Mouse (Mus musculus) liver, embryonic 14.5 days (tissue): ENCODE data around the gene Plagl1. TPM values are rescaled to one million over a fixed set of nuclear protein-coding genes. Genes with fewer than 3 reads are reported as not detected.
"Not testable (repeated sequence)": the region's sequence is repeated elsewhere in the genome, so short reads cannot be mapped to it uniquely, and the experiment has no call there.

Source experiments
- ATAC-seq: fragments of 200-750 bp; cut with Nextera tagmentation; 2 replicates; pipeline ENCODE4 v1.8.0; 2017; ENCODE audit warnings: moderate number of reproducible peaks, mild to moderate bottlenecking, moderate library complexity; ENCODE audit not compliant: insufficient read depth
- DNase-seq, 3 experiments: peaks; one replicate each; pipeline ENCODE4 v3.0.0-alpha.2; 2012 to 2013; ENCODE audit warnings: low read depth in 3 of 3, low spot score in 3 of 3
- H3K27ac ChIP-seq: fragments of 300-500 bp; sonication (generic); 2 replicates; pipeline ENCODE4 v1.5.1; 2014; ENCODE audit warnings: moderate library complexity, mild to moderate bottlenecking, control low read depth, inconsistent platforms
- H3K27me3 ChIP-seq: fragments of 300-500 bp; sonication (generic); 2 replicates; pipeline ENCODE4 v1.6.1; 2014; ENCODE audit warnings: mild to moderate bottlenecking, low read length, moderate library complexity; ENCODE audit not compliant: control insufficient read depth, insufficient read depth
- H3K36me3 ChIP-seq: fragments of 300-500 bp; sonication (generic); replicated peaks from 2 replicates; pipeline ENCODE4 v1.6.1; 2014; ENCODE audit warnings: low read depth; ENCODE audit not compliant: control insufficient read depth, insufficient read depth
- H3K4me1 ChIP-seq, 2 experiments: fragments of 200-500 bp in 1 of 2; fragments of 300-500 bp in 1 of 2; sonication (generic) in 1 of 2; replicated peaks; 2 replicates each; pipeline ENCODE4 v1.6.1; 2012 to 2014; ENCODE audit warnings: antibody characterized with exemption in 1 of 2, inconsistent platforms in 1 of 2, low read length in 1 of 2; ENCODE audit not compliant: control insufficient read depth in 2 of 2, insufficient read depth in 2 of 2
- H3K4me2 ChIP-seq: fragments of 300-500 bp; sonication (generic); 2 replicates; pipeline ENCODE4 v1.6.1; 2014; ENCODE audit warnings: low read depth, mild to moderate bottlenecking, control low read depth, moderate library complexity
- H3K4me3 ChIP-seq, 2 experiments: fragments of 200-500 bp in 1 of 2; fragments of 300-500 bp in 1 of 2; sonication (generic) in 1 of 2; 2 replicates each; pipeline ENCODE4 v1.5.1; 2012 to 2014; ENCODE audit warnings: low read depth in 2 of 2, low read length in 2 of 2, mild to moderate bottlenecking in 2 of 2, control low read depth in 1 of 2, inconsistent platforms in 1 of 2, moderate library complexity in 1 of 2; ENCODE audit not compliant: insufficient read depth in 1 of 2
- H3K9ac ChIP-seq: fragments of 300-500 bp; sonication (generic); replicated peaks from 2 replicates; pipeline ENCODE4 v1.6.1; 2014; ENCODE audit warnings: mild to moderate bottlenecking, control low read depth, moderate library complexity
- H3K9me3 ChIP-seq: fragments of 300-500 bp; sonication (generic); 2 replicates; pipeline ENCODE4 v1.6.1; 2016; ENCODE audit warnings: low read length, mixed read lengths; ENCODE audit not compliant: control insufficient read depth
- CTCF ChIP-seq: IDR thresholded peaks from 2 replicates; pipeline ENCODE4 v1.5.1; 2016; ENCODE audit warnings: antibody characterized with exemption, low read depth, control low read depth
- EP300 ChIP-seq: IDR thresholded peaks from 2 replicates; pipeline ENCODE4 v1.6.1; 2016; ENCODE audit warnings: antibody characterized with exemption, low read depth
- WGBS: fragments of 180-500 bp; shearing (Covaris S2); extraction: QIAGEN DNeasy Blood & Tissue Kit; methylation state at CpG from one replicate; pipeline ENCODE4 v1.1.7; 2014; ENCODE audit not compliant: insufficient replicate concordance; 5-methylcytosine and 5-hydroxymethylcytosine counted together
- polyA plus RNA-seq, 2 experiments: library from polyadenylated mRNA; depleted of rRNA in 1 of 2; stranded (reverse) in 1 of 2; unstranded in 1 of 2; fragments of >200 nt; fragmentation: Nextera tagmentation in 1 of 2; extraction: Ambion mirVana in 1 of 2; gene quantifications; 2 replicates each; pipeline versions ENCODE4 v1.2.1 to v1.2.3; 2012 to 2014

Plagl1 gene
- polyA plus RNA-seq, 2 experiments: 26.3 to 41.0 TPM

DNA sequence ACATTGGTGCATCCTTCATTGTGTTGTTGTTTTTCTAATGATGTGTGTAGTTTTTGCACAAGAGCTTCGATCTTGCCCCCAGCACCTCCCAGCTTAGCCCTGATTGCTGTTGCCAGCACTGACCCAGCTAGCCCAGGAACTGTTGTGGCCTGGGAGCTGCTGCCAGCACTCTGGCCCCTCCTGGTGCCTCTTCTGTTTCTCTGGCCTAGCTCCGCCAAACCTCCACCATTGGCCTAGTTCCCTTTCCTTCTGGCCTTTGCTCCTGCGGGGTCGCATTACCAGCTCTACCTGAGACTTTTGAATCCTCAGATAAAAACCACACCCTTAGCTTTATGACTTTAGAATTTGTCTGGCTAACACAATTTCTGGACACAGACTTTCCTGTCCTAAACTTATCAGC is 38.2 kb upstream of the Plagl1 start:
- no peak overlapping the region for H3K4me2 ChIP-seq
- no peaks in the 10 kb centered on the region for H3K36me3 ChIP-seq
- TF ChIP-seq CTCF (no peak), EP300 (no peak)
- no peak for DNase-seq
- no peak overlapping the region for H3K27ac ChIP-seq
- 62% methylated on average over 4 of the region's 4 CpGs for WGBS
- no peaks in the 10 kb centered on the region for H3K27me3 ChIP-seq
- no peak overlapping the region for H3K4me3 ChIP-seq
- no peak overlapping the region for H3K9ac ChIP-seq
- ATAC-seq: no peak
- H3K9me3 ChIP-seq: no peaks in the 10 kb centered on the region
- H3K4me1 ChIP-seq: no peaks in the 10 kb centered on the region

GRCm38 (mm10) chr10:13023985-13024384 is 36.3 kb upstream of the Plagl1 start:
- not testable (repeated sequence) for H3K27me3 ChIP-seq, H3K4me2 ChIP-seq, H3K4me3 ChIP-seq, H3K9ac ChIP-seq, H3K9me3 ChIP-seq, H3K27ac ChIP-seq, H3K36me3 ChIP-seq, H3K4me1 ChIP-seq, ATAC-seq, DNase-seq
- WGBS: 17% methylated on average over 3 of the region's 3 CpGs

- DNase-seq (no peak), ATAC-seq (no peak)
- WGBS: 55% methylated on average over 5 of the region's 5 CpGs
- Histone ChIP-seq H3K4me3 (no peak overlapping the region), H3K27ac (no peak overlapping the region), H3K36me3 (no peaks in the 10 kb centered on the region), H3K4me1 (no peaks in the 10 kb centered on the region), H3K9me3 (no peaks in the 10 kb centered on the region), H3K4me2 (no peak overlapping the region), H3K9ac (no peak overlapping the region), H3K27me3 (no peaks in the 10 kb centered on the region)
- TF ChIP-seq CTCF (no peak), EP300 (no peak)
These were observed 32.6 kb upstream of the Plagl1 start for GRCm38 (mm10) chr10:13027702-13028101.

DNA sequence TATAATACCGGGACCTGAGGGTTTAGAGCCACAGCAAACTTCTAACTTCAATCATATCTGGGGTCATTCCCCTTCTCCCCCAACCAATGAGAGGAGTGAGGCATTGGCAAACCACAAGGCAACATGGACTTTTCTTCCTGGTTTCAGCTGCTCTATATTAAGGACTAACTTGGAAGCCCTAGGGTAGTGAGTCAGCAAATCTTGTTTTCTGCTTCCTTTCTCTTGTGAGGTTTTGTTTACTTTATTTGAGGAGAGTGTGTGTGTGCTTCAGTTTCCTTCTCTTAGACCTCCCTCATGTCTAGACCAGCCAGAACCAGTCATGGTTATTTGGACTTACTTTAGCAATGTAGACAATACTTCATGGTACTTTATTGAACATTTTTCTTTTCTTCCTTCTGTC is 32.1 kb upstream of the Plagl1 start:
- no peaks in the 10 kb centered on the region for H3K27me3 ChIP-seq
- H3K4me1 ChIP-seq: no peaks in the 10 kb centered on the region
- H3K4me2 ChIP-seq: no peak overlapping the region
- H3K9ac ChIP-seq: no peak overlapping the region
- TF ChIP-seq CTCF (no peak), EP300 (no peak)
- DNase-seq (no peak), ATAC-seq (no peak)
- no peak overlapping the region for H3K27ac ChIP-seq
- no peak overlapping the region for H3K4me3 ChIP-seq
- no peaks in the 10 kb centered on the region for H3K9me3 ChIP-seq
- no peaks in the 10 kb centered on the region for H3K36me3 ChIP-seq
- 33% methylated on average over 1 of the region's 1 CpGs for WGBS

DNA sequence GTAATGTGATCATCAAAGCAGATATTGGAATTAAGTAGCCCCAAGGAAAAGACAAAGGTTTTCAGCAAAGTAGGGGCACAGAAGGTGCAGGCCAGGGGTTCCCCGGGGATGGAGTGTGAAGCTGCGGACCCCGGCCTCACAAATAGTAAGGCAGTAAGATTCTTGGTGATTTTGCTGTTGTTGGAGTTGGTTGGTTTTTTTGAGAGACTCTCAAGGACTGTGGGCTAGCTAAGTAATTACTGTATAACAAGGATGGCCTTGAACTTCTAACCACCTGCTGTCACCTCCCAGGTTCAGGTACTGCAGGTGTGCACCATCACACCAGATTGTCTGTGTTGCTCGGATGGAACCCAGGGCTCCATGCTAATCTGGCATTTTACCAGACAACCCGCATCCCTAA is 30.9 kb upstream of the Plagl1 start:
- H3K9me3 ChIP-seq: no peaks in the 10 kb centered on the region
- no peak overlapping the region for H3K4me3 ChIP-seq
- H3K9ac ChIP-seq: no peak overlapping the region
- no peaks in the 10 kb centered on the region for H3K4me1 ChIP-seq
- no peak overlapping the region for H3K4me2 ChIP-seq
- H3K27ac ChIP-seq: no peak overlapping the region
- 67% methylated on average over 5 of the region's 5 CpGs for WGBS
- TF ChIP-seq EP300 (no peak), CTCF (no peak)
- no peaks in the 10 kb centered on the region for H3K36me3 ChIP-seq
- no peak for ATAC-seq
- H3K27me3 ChIP-seq: no peaks in the 10 kb centered on the region
- no peak for DNase-seq

GRCm38 (mm10) chr10:13035270-13035669 is 25.0 kb upstream of the Plagl1 start:
- Histone ChIP-seq H3K27me3 (no peaks in the 10 kb centered on the region), H3K4me1 (no peaks in the 10 kb centered on the region), H3K9ac (no peak overlapping the region), H3K9me3 (no peaks in the 10 kb centered on the region), H3K27ac (no peak overlapping the region), H3K36me3 (no peaks in the 10 kb centered on the region), H3K4me3 (no peak overlapping the region), H3K4me2 (no peak overlapping the region)
- DNase-seq (no peak), ATAC-seq (no peak)
- TF ChIP-seq EP300: no peak
- no peak for TF ChIP-seq CTCF
- 52% methylated on average over 3 of the region's 3 CpGs for WGBS
